Mouse (Mus musculus) lung, embryonic 14.5 days (tissue): ENCODE measurements around the gene Zcwpw1. TPM values are rescaled to one million over a fixed set of nuclear protein-coding genes. Genes with fewer than 3 reads are reported as not detected.

Experiments used
- ATAC-seq: fragments of 200-750 bp; cut with Nextera tagmentation; 2 replicates; pipeline ENCODE4 v1.8.0; 2017; ENCODE audit warnings: mild to moderate bottlenecking, moderate TSS enrichment, moderate library complexity; ENCODE audit not compliant: insufficient read depth
- DNase-seq: peaks from one replicate; pipeline ENCODE4 v3.0.0-alpha.2; 2015
- H3K27ac ChIP-seq: fragments of 300-500 bp; sonication (generic); 2 replicates; pipeline ENCODE4 v1.5.1; 2014; ENCODE audit warnings: low read depth, mild to moderate bottlenecking, moderate library complexity
- H3K27me3 ChIP-seq: fragments of 300-500 bp; sonication (generic); 2 replicates; pipeline ENCODE4 v1.6.1; 2014; ENCODE audit warnings: low read length, control low read depth; ENCODE audit not compliant: insufficient read depth
- H3K36me3 ChIP-seq: fragments of 300-500 bp; sonication (generic); 2 replicates; pipeline ENCODE4 v1.6.1; 2014; ENCODE audit warnings: control low read depth; ENCODE audit not compliant: insufficient read depth
- H3K4me1 ChIP-seq: fragments of 300-500 bp; sonication (generic); 2 replicates; pipeline ENCODE4 v1.6.1; 2014; ENCODE audit warnings: antibody characterized with exemption, control low read depth; ENCODE audit not compliant: insufficient read depth
- H3K4me2 ChIP-seq: fragments of 300-500 bp; sonication (generic); 2 replicates; pipeline ENCODE4 v1.6.1; 2014; ENCODE audit warnings: mild to moderate bottlenecking
- H3K4me3 ChIP-seq: fragments of 300-500 bp; sonication (generic); 2 replicates; pipeline ENCODE4 v1.5.1; 2014; ENCODE audit warnings: low read depth, low read length
- H3K9ac ChIP-seq: fragments of 300-500 bp; sonication (generic); 2 replicates; pipeline ENCODE4 v1.6.1; 2014
- H3K9me3 ChIP-seq: fragments of 300-500 bp; sonication (generic); 2 replicates; pipeline ENCODE4 v1.6.1; 2016; ENCODE audit warnings: low read depth, low read length, control low read depth
- CTCF ChIP-seq: IDR thresholded peaks from 2 replicates; pipeline ENCODE4 v1.5.1; 2016; ENCODE audit warnings: antibody characterized with exemption, low read depth
- WGBS: fragments of 180-500 bp; shearing (Covaris S2); extraction: QIAGEN DNeasy Blood & Tissue Kit; methylation state at CpG from one replicate; pipeline ENCODE4 v1.1.7; 2014; 5-methylcytosine and 5-hydroxymethylcytosine counted together
- polyA plus RNA-seq: library from polyadenylated mRNA; unstranded; fragments of >200 nt; fragmentation: Nextera tagmentation; extraction: Ambion mirVana; gene quantifications from 2 replicates; pipeline ENCODE4 v1.2.1, GENCODE M21; 2014

The Zcwpw1 gene
- polyA plus RNA-seq, 1 experiment from 2014 or later = 26.1 TPM

DNA sequence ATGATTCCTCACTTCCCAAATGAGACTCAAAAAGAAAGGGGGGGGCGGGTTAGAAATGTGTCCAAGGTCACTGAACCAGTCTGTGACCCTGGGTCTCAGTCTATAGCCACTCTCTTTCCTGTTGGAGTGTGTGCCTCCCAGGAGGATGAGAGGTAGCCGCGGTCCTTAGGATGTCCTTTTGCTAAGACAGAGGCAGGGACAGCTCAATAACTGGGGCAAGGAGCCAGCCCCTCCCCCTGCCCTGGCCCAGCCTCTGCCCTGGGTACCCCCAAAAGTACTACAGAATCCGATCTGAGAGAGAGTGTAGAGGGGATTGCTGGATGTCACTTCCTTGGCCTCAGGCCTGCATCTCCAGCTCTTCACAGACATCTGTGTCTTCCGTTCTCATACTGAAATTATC, 32.2 kb upstream of the Zcwpw1 start:
- Histone ChIP-seq H3K27ac (no peak overlapping the region), H3K4me1 (no peaks in the 10 kb centered on the region), H3K9ac (no peak overlapping the region), H3K4me2 (no peak overlapping the region), H3K4me3 (no peak overlapping the region), H3K36me3 (peaks cover 87% of the 10 kb centered on the region), H3K27me3 (no peaks in the 10 kb centered on the region), H3K9me3 (no peaks in the 10 kb centered on the region)
- 81% methylated on average over 5 of the region's 5 CpGs for WGBS
- TF ChIP-seq CTCF = no peak
- no peak for ATAC-seq
- no peak for DNase-seq

DNA sequence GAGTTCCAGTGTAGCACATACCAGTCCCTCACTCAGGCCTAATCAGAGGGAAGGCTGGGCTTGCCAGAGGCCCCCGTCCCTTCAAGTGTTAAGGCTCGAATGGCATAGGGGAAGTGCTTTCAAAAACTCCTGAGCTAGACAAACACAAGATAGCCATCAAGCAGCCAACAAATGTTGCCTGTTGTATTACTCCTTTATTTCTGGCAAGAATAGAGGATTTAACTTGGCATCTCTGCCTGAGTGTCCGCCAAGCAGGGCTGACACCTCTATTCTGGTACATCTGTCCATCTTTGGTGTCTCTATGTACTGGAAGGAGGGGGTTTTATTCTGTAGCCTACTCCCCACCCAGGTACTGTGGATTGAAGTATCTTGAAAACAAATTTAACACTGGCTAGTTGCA, 31.5 kb upstream of the Zcwpw1 start:
- no peak overlapping the region for H3K4me3 ChIP-seq
- no peak for DNase-seq

DNA sequence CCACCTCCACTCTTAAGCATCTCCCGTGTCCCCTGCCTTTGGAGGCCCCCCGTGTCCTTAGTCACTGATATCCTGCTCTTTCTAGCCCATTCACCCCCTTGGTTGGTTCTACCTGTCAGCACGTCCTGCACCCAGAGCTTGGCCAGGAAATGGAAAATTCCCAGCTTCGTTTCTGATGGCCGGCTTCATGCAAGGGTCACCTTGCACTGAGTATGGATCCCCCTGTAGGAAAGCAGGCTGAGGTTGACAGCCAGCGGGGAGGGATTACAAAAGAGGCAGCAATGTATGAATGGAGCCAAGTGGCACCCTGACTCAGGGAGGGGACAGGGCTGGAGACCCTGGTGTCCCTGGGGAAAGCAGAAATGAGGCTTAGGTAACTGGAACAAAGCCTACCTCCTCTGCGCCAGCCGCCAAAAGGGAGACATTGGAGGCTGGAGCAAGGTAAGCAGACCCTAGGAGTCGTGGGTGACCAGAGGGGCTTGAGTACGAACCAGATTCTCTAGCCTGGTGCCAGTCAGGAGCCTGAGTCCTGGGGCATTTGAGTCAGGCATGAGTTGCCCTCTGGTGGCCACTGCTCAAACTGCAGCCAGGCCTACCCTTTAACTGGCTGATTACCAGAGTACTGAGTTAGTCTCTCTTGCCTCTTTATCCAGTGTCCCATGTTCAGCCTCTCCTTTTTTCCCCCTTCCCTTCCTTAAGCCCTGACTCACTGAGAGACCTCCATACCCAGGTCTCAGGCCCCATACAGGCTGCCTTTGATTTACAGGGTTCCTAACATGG, 30.5 kb upstream of the Zcwpw1 start:
- WGBS = 44% methylated on average over 10 of the region's 10 CpGs
- H3K9me3 ChIP-seq = no peaks in the 10 kb centered on the region
- H3K4me2 ChIP-seq = no peak overlapping the region
- peaks cover 72% of the 10 kb centered on the region for H3K36me3 ChIP-seq
- 0 out of 2 replicates have a peak, but pooled peaks have one; percentile 49 for ATAC-seq
- no peak overlapping the region for H3K4me3 ChIP-seq
- H3K27me3 ChIP-seq = no peaks in the 10 kb centered on the region
- no peak overlapping the region for H3K27ac ChIP-seq
- no peaks in the 10 kb centered on the region for H3K4me1 ChIP-seq
- peak; percentile 95 for DNase-seq
- no peak overlapping the region for H3K9ac ChIP-seq
- peak; percentile 97 for TF ChIP-seq CTCF

More for the DNA sequence above, 31.5 kb upstream of the Zcwpw1 start:
- WGBS = 62% methylated on average over 3 of the region's 3 CpGs
- Histone ChIP-seq H3K9me3 (no peaks in the 10 kb centered on the region), H3K27ac (no peak overlapping the region), H3K27me3 (no peaks in the 10 kb centered on the region), H3K36me3 (peaks cover 81% of the 10 kb centered on the region), H3K4me1 (no peaks in the 10 kb centered on the region), H3K9ac (no peak overlapping the region), H3K4me2 (no peak overlapping the region)
- ATAC-seq = no peak
- TF ChIP-seq CTCF = no peak

DNA sequence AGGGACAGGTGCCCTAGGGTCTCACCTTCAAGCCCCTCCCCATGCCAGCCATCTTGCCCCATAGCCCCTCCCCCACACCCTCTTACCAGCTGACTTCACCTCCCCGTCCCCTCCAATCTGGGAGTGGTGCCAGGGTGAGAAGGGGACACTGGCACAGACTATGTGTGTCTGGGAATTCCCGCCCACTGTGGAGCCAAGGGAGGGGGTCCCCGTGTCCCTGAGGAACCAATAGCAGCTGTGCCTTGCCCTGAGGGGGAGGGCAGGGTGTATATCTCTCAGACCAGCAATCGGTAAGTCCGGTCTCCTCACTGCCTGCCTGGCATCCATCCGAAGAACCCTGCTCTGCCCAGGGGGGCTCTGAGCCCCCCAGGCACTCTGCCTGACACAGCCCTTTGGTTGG, 29.7 kb upstream of the Zcwpw1 start:
- Histone ChIP-seq H3K4me1 (no peaks in the 10 kb centered on the region), H3K9ac (no peak overlapping the region), H3K9me3 (no peaks in the 10 kb centered on the region), H3K27ac (no peak overlapping the region), H3K4me3 (no peak overlapping the region), H3K4me2 (no peak overlapping the region), H3K36me3 (peaks cover 64% of the 10 kb centered on the region), H3K27me3 (no peaks in the 10 kb centered on the region)
- 78% methylated on average over 6 of the region's 6 CpGs for WGBS
- TF ChIP-seq CTCF = no peak
- ATAC-seq = 0 out of 2 replicates have a peak, but pooled peaks have one; percentile 19
- peak; percentile 12 for DNase-seq

DNA sequence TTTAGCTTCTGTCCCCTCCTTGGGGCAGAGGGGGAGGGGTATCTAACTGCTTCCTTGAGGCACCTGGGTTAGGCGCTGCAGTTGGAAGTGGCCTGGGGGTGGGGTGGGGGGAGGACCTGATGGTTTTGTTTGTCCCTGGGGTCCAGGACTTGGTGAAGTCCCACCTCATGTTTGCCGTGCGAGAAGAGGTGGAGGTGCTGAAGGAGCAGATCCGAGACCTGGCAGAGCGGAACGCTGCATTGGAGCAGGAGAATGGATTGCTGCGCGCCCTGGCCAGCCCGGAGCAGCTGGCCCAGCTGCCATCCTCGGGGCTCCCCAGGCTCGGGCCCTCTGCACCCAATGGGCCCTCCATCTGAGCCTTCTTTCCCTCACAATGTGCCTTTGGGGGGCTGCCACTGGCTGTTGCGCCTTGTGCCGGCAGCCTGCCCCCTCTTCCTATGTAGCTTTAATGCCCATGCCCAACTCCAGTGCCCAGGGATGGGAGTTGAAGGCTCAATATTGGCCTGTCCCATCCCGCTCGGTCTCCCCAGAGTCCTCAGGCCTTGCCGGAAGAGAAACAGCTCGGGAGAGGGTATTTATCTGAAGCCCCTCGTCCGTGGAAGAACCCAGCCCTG, 28.6 kb upstream of the Zcwpw1 start:
- 94% methylated on average over 19 of the region's 19 CpGs for WGBS
- no peak overlapping the region for H3K4me2 ChIP-seq
- H3K36me3 ChIP-seq = peaks cover 52% of the 10 kb centered on the region
- no peaks in the 10 kb centered on the region for H3K9me3 ChIP-seq
- H3K4me3 ChIP-seq = no peak overlapping the region
- no peak for ATAC-seq
- H3K27ac ChIP-seq = no peak overlapping the region
- H3K4me1 ChIP-seq = no peaks in the 10 kb centered on the region
- H3K27me3 ChIP-seq = no peaks in the 10 kb centered on the region
- H3K9ac ChIP-seq = no peak overlapping the region
- no peak for TF ChIP-seq CTCF
- no peak for DNase-seq

DNA sequence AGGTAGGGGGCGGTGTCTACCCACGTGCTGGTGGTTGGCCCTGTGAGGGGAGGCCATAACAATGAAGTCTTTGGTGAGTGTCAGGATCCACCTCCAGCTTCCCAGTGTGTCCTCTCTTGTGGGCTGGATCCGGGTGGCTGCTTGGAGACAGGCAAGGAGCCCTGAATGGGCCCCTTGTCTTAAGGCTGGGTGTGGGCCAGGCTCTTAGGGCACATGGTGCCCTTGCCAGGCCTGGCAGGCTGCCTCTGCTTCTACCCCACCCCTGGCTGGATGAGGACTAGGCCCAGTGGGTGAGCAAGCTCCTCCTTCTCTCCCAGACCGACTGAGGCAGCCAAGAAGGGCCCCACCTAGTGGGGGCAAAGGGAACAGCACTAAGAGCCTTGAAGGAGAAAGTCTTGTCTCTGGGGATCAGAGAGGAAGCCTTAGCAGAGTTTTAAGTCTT, 27.6 kb upstream of the Zcwpw1 start:
- peak; percentile 86 for DNase-seq
- peak; percentile 60; the same call in 1 of the 2 replicates for ATAC-seq
- Histone ChIP-seq H3K36me3 (peaks cover 45% of the 10 kb centered on the region; the same call in 1 of the 2 replicates), H3K4me1 (no peaks in the 10 kb centered on the region), H3K4me3 (no peak overlapping the region), H3K9me3 (no peaks in the 10 kb centered on the region), H3K27ac (no peak overlapping the region), H3K27me3 (no peaks in the 10 kb centered on the region), H3K4me2 (no peak overlapping the region), H3K9ac (no peak overlapping the region)
- WGBS = 36% methylated on average over 4 of the region's 4 CpGs
- peak; percentile 85 for TF ChIP-seq CTCF

DNA sequence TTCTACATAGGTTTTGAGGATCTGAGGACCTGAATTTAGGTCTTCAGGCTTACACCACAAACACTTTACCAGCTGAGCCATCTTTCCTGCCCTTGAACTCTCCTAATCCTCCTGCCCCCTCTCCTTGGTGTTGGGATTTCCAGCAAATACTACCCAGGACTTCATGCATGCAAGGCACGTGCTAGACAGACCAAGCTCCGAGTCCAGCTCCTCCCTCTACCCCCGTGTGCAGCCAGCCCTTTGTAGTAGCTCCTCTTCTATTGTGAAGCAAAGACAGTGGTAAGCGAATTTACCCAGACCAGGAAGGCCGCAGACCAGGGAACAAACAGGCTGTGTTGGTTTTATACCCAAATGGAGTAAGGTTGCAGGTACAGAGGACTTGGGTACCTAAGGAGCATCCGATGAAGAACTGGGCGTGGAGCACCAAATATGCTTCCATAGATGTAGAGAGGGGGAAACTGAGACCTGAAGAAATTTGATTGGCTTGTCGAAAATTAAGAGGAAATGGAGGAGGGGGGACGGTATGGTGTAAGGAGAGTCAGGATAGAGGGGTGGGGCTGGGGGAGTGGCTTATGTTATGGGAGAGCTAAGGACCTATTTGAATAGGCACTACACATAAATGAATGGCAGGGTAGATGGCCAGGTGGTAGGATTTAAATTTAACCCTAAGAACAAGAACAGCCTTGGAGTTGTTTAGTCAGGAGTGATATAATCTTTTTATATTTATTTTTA, 22.8 kb upstream of the Zcwpw1 start:
- no peak for TF ChIP-seq CTCF

More for the DNA sequence above, 22.8 kb upstream of the Zcwpw1 start:
- WGBS = 52% methylated on average over 9 of the region's 9 CpGs
- no peak for DNase-seq
- Histone ChIP-seq H3K4me3 (no peak overlapping the region), H3K9me3 (no peaks in the 10 kb centered on the region), H3K36me3 (peaks cover 2% of the 10 kb centered on the region; the same call in 1 of the 2 replicates), H3K27ac (no peak overlapping the region), H3K4me2 (no peak overlapping the region), H3K9ac (no peak overlapping the region), H3K4me1 (no peaks in the 10 kb centered on the region), H3K27me3 (no peaks in the 10 kb centered on the region)
- ATAC-seq = no peak
